Mouse (Mus musculus) testis, postnatal 14 days (tissue): ENCODE measurements at regions not wholly inside any gene's neighbourhood (a gene's known extent, or its start where the extent isn't known, plus 50 kb on each side); places are given as distances from the start of the nearest gene placed in this dataset.

ENCODE experiments used
- DNase-seq: peaks from one replicate; pipeline ENCODE4 v3.0.0; 2021; ENCODE audit warnings: low spot score

- DNase-seq: no peak
Observed at GRCm38 (mm10) chr4:45713046-45713706, 85.6 kb upstream of the Aldh1b1 start.

DNA sequence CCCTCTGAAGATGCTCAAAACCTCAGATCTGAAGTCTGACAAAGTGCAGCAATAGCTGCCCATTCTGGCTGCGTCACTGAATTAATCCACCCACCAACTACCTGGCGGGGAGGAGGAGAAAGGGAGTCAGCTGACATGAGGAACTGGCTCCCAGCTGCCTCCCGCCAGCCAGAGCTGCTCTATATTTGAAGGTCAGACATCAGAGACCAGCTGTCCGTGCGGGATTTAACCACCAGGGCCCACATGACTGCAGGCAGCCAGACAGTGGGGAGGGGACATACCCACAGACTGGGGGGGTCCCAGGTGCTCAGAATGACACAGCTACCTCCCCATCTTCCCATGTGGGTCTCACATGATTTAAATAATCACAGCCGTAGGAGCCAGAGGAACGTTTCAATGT is 94.8 kb upstream of the Aldh1b1 start:
- DNase-seq: no peak

- DNase-seq: no peak
Observed at GRCm38 (mm10) chr4:45699601-45700000, 99.2 kb upstream of the Aldh1b1 start.

DNA sequence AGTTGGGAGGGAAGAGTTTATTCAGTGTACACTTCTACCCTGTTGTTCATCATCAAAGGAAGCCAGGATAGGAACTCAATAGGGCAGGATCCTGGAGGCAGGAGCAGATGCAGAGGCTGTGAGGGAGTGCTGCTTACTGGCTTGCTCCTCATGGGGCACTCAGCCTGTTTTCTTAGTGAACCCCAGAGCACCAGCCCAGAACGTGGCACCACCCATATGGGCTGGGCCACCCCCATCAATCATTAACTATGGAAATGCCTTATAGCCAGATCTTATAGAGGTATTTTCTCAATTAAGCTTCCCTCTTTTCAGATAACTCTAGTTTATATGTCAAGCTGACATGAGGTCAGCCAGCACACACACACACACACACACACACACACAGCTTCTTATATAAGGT is 103.6 kb upstream of the Aldh1b1 start:
- no peak for DNase-seq

DNA sequence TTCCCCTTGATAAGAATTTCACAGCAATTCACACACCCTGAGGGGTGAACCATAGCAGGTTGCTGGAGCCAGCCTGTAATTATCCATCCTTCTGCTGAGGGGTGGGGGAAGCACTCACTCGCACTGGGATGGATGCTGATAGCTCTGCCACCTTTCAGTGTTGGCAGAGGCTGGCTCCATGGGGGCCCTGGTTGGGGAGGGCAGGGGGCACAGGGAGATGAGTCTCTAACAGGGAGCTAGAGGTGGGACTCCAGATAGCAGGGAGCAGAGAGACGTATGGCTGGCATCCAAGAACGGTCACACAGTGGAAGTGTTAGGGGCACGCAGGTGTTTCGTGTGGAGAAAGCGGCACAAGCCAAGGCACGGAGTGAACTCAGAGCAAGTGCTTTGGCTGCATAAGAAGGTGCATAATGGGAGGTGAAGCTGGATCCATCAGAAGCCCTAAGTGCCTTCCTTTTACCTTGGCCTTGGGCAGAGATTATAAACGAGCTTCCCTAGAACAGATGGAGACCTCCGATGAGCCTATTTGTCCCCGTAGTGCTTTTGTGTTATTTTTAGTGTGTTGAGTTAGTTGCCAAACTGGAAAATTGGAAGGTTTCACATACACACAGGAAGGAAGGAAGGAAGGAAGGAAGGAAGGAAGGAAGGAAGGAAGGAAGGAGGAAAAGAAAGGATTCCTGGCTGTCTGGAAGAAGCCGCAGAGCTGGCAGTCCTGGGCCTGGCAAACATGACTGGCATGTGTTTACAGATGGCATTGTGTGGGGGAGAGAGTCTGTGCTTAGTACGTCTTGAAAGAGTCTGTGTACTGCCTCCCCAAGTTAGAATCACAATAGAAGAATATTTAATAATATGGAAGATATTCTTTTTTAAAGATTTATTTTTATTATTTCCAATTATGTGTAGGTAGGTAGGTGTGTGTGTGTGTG is 108.6 kb upstream of the Aldh1b1 start:
- no peak for DNase-seq

- DNase-seq: no peak
Observed at GRCm38 (mm10) chr4:45689572-45689971, 109.2 kb upstream of the Aldh1b1 start.

DNA sequence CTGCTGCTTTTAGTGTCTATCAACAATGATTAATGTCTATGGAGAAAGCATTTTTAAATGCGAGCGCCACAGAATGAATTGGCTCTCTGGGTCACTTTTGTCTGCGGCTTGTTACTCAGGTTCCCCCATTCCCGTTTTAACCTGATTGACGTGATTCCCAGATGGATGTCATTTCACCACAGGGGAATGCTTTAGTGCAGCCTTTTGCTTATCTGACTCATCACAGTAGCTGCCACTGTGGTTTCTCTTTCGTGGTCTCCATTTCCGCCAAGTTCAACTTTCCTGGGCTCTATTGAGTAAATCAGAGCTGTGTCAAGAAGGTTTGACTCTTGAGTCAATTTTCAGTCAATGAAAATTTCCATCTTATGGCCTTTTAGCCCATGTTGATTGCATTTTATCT is 110.6 kb upstream of the Aldh1b1 start:
- DNase-seq: no peak

- DNase-seq: no peak
Observed at GRCm38 (mm10) chr4:45685031-45685430, 113.8 kb upstream of the Aldh1b1 start.

DNA sequence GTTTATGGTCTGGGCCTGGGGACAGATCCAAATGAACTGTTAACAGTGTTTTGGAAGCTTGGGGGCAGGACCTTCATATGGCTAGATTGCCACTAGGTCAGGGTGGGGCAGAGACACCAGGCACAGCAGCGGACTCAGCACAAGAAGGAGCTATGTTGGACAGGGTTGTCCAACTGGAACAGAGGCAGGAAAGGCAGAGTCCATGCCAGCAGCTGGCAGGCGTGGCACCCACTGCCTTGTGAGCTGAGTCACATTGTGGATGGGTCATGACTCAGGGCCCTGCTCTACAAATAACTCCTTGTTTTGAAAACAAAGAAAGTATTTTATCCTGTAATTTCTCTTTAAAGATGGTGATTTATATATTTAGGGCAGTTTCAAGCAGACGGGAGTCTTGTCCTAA is 115.6 kb upstream of the Aldh1b1 start:
- DNase-seq: no peak

DNA sequence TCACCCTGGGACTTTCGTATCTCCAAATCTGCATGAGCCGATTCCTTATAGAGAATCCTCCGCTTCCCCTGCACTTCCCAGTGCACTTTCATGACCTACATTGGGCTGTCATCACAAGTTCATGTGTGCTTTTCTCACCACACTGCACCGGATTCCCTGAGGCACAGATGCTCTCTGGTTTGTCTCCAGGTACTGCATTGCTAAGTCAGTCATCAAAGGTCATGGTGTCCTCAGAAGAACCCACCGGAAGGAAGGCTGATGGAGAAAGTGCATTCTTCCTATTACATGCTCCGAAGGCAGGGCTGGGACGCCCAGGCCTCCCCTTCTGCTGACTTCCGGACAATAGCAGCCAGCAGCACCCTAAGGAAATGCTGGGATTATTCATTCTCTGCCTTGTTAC is 116.1 kb upstream of the Aldh1b1 start:
- DNase-seq: no peak

DNA sequence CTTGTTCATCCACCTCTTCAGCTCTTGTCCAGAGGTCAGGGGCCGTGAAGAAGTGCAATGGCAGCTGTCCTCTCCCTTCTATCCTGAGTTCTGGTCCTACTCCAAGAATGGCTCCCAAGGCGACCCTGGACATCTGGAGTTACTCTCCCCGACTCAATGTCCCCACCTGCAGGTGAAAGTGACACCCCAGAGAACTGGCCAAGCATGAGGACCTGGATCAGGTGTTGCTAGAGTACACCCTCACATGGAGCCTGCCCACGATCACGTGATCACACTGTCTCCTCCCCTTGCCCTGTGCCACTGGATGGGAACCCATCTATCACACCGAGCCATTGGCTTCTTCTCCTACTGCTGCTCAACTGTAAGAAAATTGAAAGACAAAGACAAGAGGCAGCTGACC is 122.7 kb upstream of the Aldh1b1 start:
- no peak for DNase-seq

- DNase-seq: no peak
Observed at GRCm38 (mm10) chr4:45674291-45674690, 124.5 kb upstream of the Aldh1b1 start.

DNA sequence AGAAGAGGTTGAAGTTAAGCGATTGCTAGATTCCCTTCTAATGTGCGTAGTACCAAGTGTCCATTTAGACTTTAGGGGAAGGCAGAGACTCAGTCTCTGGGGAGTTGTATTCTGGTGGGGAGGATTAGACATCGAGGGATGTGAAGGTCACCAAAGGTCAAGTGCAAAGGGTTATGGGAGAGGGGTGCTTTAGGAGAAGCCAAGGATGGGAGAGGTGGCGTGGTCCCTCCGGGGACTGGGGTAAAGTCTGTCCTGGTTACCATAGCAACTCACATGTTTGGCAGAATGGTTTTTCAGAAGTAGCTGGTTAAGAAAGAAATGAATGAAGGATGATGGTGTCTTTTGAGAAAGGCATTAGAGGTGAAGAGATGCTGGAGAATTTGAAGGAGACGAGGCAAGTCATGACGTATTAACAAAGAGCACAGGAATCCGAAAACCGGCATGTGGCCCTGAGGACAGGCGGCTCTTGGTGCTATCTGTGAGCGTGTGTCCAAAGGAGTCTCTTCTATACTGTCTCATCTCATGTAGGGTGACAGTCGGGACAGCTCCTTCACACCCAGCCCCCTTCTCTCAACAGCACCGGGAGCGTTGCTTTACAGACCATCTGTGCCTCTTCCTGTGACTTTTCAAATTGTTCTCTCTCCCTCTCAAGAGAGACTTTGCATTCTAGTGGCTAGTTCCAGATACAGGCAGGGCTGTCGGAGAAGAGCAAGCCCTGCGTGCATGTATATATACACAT is 125.6 kb upstream of the Aldh1b1 start:
- DNase-seq: no peak

DNA sequence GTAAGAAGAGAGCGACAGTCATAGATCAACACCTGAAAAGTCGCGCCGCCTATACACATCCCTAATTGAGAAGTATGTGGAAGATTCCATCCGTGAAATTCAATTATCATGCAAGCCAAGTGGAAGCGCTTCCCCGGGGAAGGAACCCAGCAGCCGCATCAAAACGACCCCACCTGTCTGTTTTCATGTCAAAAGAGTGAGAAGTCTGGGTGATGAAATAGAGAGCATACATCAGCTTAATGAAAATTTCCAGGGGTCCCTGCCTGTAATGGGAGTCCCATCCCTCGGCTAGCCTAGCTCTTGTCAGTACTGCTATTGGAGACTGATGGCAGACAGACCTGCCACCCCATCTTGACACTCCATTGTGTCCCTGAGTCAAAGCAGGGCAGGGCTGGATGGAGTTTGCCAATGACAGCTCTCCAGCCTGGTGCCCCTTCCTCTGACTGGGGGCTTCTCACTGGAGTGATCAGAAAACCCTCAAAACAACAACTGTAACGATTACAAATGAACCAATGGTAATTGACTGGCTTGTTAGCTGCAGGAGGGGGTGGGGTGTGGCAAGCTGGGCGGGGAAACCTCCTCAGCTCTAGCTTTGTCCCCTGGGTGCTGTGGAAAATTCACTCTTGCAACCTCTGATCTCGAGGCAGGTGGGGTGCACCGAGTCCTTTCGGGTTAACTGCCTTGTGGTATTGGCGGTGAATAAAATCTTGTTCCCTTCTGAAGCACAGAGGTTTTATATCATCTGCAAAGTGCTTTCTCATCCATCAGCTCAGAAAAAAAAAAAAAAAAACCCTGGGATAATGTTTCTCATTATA is 126.4 kb upstream of the Aldh1b1 start:
- DNase-seq: no peak

GRCm38 (mm10) chr4:45664372-45664771 is 132.1 kb upstream of the Shb start:
- no peak for DNase-seq

GRCm38 (mm10) chr4:45657350-45657978 is 125.2 kb upstream of the Shb start:
- DNase-seq: no peak

GRCm38 (mm10) chr4:45655780-45656179 is 123.5 kb upstream of the Shb start:
- no peak for DNase-seq

DNA sequence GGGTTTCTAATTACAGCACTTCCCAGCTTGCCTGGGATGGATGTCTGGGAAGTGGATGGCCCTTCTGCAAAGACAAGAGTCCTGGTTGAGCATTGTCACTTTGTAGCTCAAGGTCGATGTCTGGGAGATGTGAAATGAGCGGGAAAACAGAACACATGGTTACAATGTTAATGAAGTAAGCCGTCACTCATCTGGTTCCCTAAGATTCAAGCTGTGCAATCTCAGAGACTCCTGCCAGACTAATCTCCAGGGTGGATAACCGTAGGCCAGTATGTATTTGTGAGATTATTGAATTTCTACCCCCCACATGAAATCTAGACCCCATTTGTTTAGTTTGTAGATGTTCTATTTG is 122.5 kb upstream of the Shb start:
- peak; percentile 73 for DNase-seq

GRCm38 (mm10) chr4:45654019-45654803 is 121.9 kb upstream of the Shb start:
- DNase-seq: no peak

GRCm38 (mm10) chr4:45648884-45649577 is 116.8 kb upstream of the Shb start:
- DNase-seq: no peak
